Mouse (Mus musculus) naive thymus-derived CD4-positive, alpha-beta T cell, adult 5 months (primary cell): Measurements from ENCODE around the gene Sox10. TPM values are rescaled to one million over a fixed set of nuclear protein-coding genes. Genes with fewer than 3 reads are reported as not detected.

Experiments
- polyA plus RNA-seq: library from polyadenylated mRNA; unstranded; fragments of 100-300 nt; shearing (Covaris generic); gene quantifications from one replicate; pipeline ENCODE4 v1.2.1, GENCODE M21; 2017

Sox10 gene
- polyA plus RNA-seq, result not detected

GRCm38 (mm10) chr15:79165140-79165539 lies at the start of gene Sox10:
Gene Sox10 (minus strand): TSS chr15:79165240.

GRCm38 (mm10) chr15:79140866-79141565 lies 24.0 kb downstream of the Sox10 start, which contains the start of the genes Polr2f and 1700088E04Rik:
Gene Polr2f (plus strand): TSS chr15:79141009.
Gene 1700088E04Rik (minus strand): TSS chr15:79141253.

DNA sequence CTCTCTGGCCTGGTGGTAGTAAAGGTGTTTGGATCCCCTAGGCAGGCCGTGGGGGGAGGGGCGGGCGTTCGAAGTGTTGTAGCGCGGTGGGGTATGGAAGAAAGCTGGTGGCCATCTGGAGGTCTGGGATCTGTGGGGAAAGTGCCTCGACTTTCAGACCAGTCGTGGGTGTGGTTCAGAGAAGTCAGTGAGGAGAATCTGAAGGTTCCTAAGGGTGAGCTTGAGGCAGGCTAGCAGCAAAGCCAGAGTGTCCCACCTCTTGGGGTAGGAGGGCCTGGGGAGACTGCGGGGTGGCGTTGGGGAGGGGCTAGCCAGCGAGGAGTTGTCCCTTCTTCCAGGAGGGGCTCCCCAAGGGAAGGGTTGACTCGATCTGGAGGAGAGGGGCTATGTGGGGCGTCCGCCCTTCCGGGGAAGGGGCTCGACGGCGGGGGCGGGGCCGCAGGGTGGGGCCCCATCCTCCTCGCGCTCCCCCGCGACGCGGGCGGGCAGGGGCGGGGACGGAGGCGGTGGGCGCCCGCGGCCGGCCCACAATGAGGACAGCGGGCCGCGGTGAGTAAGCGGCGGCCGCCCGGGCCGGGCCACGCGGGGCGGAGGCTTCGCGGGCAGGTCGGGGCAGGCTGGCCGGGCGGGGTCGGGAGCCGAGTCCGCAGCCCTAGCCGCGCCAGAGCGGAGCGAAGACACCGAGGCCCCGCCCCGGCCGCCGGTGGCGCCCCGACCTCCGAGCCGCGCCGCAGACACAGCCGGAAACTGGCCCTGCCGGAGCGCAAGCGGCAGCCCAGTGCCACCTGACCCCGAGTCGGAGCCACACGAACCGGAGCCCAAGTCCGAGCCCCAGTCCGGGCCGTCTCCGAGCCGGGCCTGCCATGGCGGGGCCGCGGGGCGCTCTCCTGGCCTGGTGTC lies 56.4 kb downstream of the Sox10 start, which contains the start of gene Micall1:
Gene Micall1, plus strand, starts transcription at position 478 of the 900 bp plus-strand sequence.

Other genes starting within 250 kb of the Sox10 start
- gene Lgals1, start 238.5 kb downstream of the Sox10 start, polyA plus RNA-seq, result 102 TPM
- gene Nol12, start 230.3 kb downstream of the Sox10 start, polyA plus RNA-seq, result 31.9 TPM
- gene Triobp, start 217.5 kb downstream of the Sox10 start, polyA plus RNA-seq, result 51.9 TPM
- gene H1f0, start 136.8 kb downstream of the Sox10 start, polyA plus RNA-seq, result 11.4 TPM
- not detected for gene Galr3, start 123.4 kb downstream of the Sox10 start, polyA plus RNA-seq
- gene Ankrd54, start 102.3 kb downstream of the Sox10 start, polyA plus RNA-seq, result 51.8 TPM
- 113 TPM for gene Eif3l, start 90.1 kb downstream of the Sox10 start, polyA plus RNA-seq
- gene Micall1, start 56.3 kb downstream of the Sox10 start, polyA plus RNA-seq, result 46.2 TPM
- 84.0 TPM for gene Polr2f, start 24.2 kb downstream of the Sox10 start, polyA plus RNA-seq
- 1.6 TPM for gene 1700088E04Rik, start 24.0 kb downstream of the Sox10 start, polyA plus RNA-seq
- gene Pick1, start 63.9 kb upstream of the Sox10 start, polyA plus RNA-seq, result 33.9 TPM
- 0.29 TPM for gene Gm49486, start 64.2 kb upstream of the Sox10 start, polyA plus RNA-seq
- gene Slc16a8, start 89.5 kb upstream of the Sox10 start, polyA plus RNA-seq, result not detected
- gene Baiap2l2, start 120.3 kb upstream of the Sox10 start, polyA plus RNA-seq, result 1.7 TPM
- 7.2 TPM for gene Pla2g6, start 163.2 kb upstream of the Sox10 start, polyA plus RNA-seq
- 31.6 TPM for gene Maff, start 181.4 kb upstream of the Sox10 start, polyA plus RNA-seq
- 47.5 TPM for gene Tmem184b, start 238.3 kb upstream of the Sox10 start, polyA plus RNA-seq